Mouse (Mus musculus) embryonic fibroblast, embryonic 13.5 days (primary cell): ENCODE data around the gene Nell2.

ENCODE experiments used
- CTCF ChIP-seq: IDR thresholded peaks from 2 replicates; pipeline ENCODE4 v1.5.1; 2011; ENCODE audit warnings: mild to moderate bottlenecking, control low read depth, low read length, moderate library complexity, borderline replicate concordance; ENCODE audit not compliant: insufficient read depth
- POLR2A ChIP-seq: IDR thresholded peaks from 2 replicates; pipeline ENCODE4 v1.6.1; 2011; ENCODE audit warnings: low read depth, mild to moderate bottlenecking, control low read depth, low read length, moderate library complexity

DNA sequence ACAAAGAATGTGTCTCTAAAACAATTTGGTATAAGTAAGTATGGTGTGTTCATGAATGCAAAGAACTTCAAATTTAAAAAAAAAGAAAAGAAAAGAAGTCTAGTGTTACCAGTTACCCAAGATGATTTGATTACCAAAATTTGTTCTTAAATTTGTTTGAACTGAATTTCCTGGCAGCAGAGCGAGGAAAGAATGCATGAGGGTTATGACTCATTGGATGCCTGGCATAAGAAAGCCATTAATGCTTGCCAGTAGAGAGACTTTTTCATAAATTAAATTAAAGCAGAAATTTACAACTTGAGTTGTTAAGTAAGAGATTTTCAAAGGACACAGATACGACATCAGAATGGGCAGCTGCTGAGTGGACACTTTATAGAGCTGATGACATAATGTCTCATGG is 384.2 kb downstream of the Nell2 start:
- TF ChIP-seq POLR2A (no peak), CTCF (no peak)
